Mouse (Mus musculus): ENCODE measurements around the gene Twnk.
A peak's percentile ranks its signal among the peaks of the same experiment; 100 is the strongest.

The Twnk gene

GRCm38 (mm10) chr19:45002301-45002700, 3.2 kb upstream of the Twnk start:
- DNase-seq (ENCODE audit: inconsistent ontology term), result no peak

- DNase-seq (ENCODE audit: inconsistent ontology term), result no peak
Observed at GRCm38 (mm10) chr19:45003740-45004516, 1.5 kb upstream of the Twnk start.

- peak; percentile 97 for DNase-seq (ENCODE audit: inconsistent ontology term)
Observed at GRCm38 (mm10) chr19:45005957-45006712, 672 bp downstream of the Twnk start, which contains the start of gene Mrpl43. Mrpl43 (minus strand) TSS chr19:45006442.

DNA sequence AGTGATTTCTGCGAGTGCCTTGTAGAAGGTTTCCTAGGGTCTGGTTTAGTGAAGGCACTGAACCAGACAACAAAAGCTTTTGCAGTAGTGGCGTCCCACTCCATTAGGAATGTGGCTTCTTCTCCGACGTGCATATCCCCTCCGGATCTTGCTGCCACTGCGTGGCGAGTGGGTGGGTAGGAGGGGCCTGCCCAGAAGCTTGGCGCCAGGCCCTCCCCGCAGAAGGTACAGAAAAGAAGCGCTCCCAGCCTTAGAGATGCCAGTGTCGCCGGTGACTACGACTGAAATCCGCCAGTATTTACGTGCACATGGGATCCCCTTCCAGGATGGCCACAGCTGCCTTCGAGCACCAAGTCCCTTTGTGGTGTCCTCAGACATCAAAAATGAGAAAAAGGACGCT, 1.6 kb downstream of the Twnk start:
- peak; percentile 34 for DNase-seq (ENCODE audit: inconsistent ontology term)

DNA sequence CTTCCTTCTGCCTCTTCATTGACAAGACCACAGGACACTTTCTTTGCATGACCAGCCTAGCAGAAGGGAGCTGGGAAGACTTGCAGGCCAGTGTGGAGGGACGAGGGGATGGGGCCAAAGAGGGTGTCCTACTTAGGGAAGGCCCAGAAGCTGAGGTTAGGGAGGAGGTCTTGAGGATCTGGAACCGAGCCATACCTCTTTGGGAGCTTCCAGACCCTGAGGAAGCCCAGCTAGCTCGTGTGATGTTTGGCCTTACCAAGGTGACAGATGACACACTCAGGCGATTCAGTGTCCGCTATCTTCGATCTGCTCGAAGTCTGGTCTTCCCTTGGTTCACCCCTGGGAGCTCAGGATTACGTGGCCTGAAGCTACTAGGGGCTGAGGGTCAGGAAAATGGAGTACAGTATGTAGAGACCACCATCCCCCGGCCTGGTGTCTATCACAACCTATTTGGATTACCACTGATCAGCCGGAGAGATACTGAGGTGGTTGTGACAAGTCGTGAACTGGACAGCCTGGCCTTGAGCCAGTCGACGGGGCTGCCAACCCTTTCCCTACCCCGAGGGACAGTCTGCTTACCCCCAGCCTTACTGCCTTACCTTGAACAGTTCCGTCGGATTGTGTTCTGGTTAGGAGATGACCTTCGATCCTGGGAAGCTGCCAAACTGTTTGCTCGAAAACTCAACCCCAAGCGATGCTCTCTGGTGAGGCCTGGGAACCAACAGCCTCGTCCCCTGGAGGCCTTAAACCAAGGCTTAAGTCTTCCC, 2.1 kb downstream of the Twnk start:
- no peak for DNase-seq (ENCODE audit: inconsistent ontology term)

GRCm38 (mm10) chr19:45010646-45011045, 5.2 kb downstream of the Twnk start:
- no peak for DNase-seq (ENCODE audit: inconsistent ontology term)

DNA sequence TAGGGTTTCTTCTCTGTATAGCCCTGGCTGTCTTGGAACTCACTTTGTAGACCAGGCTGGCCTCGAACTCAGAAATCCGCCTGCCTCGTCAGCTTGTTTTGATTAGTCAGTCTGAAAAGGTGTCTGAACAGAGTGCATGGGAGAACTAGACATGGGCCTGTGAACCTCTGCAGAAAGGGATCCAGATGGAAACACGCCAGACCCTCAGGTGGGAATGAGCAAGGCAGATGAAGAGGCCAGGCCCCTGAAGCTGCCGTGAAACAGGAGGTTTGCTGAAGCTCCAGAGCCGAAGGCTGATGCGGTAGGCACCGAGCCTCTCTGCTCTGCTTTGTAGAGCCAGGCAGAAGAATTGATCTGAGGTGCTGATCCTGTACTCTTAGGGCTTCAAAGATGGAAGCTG, 6.8 kb downstream of the Twnk start:
- DNase-seq (ENCODE audit: inconsistent ontology term), result no peak

DNA sequence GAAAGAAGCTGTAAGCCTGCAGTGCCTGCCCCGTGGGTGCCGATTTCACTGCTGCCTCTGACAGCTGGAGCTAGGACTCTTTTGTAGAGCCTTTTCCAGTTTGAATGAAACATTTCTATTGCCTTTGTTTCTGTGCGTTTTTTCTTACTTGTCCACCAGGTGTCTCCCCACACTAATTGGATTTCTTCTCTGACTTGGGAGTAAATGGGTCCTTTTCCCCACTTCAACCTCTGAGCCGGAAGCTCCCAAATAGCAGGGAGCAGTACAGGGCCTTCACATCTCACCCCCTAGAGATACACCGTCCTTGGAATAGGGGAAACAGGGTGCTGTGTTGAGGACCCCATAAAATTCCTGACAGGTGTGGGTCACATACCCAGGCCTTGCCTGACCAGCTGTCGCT, 7.2 kb downstream of the Twnk start:
- no peak for DNase-seq (ENCODE audit: inconsistent ontology term)

- DNase-seq (ENCODE audit: inconsistent ontology term), result no peak
Observed at GRCm38 (mm10) chr19:45013581-45014225, 8.2 kb downstream of the Twnk start.

DNA sequence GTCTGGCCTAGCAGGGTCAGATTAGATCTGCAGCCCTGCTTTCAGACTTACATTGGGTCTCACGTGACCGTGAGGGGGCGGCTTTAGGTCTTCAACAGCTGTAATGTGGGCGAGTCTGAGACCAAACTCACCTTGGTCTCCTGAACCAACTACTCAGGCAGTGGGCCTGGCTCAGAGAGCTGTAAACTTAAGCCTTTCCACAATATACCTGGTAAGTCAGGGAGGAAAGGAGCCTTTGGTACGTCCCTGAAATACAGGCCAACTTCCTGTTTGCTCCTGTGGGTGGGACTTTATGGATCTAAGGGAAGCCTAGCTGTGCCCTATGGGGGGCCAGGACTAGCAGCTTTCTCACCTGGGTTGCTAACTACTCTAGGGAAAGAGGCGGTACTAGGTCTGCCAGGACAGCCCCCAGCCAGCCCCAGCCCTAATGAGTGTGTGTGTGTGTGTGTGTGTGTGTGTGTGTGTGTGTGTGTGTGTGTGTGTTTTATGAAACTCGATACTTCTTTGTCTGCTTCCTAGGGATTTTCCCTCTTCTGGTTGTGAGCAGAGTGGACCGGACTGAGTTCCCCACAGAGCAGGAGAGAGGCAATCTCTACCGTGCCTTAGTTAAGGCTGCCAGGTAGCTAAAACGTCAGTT, 9.0 kb downstream of the Twnk start, which contains the start of gene Lzts2:
TSS of gene Lzts2 (plus strand) at position 80 of the 637 bp plus-strand sequence.
- no peak for DNase-seq (ENCODE audit: inconsistent ontology term)

GRCm38 (mm10) chr19:45014981-45015402, 9.5 kb downstream of the Twnk start:
- peak; percentile 63 for DNase-seq (ENCODE audit: inconsistent ontology term)

GRCm38 (mm10) chr19:45015518-45016281, 10.2 kb downstream of the Twnk start:
- peak; percentile 56 for DNase-seq (ENCODE audit: inconsistent ontology term)

DNA sequence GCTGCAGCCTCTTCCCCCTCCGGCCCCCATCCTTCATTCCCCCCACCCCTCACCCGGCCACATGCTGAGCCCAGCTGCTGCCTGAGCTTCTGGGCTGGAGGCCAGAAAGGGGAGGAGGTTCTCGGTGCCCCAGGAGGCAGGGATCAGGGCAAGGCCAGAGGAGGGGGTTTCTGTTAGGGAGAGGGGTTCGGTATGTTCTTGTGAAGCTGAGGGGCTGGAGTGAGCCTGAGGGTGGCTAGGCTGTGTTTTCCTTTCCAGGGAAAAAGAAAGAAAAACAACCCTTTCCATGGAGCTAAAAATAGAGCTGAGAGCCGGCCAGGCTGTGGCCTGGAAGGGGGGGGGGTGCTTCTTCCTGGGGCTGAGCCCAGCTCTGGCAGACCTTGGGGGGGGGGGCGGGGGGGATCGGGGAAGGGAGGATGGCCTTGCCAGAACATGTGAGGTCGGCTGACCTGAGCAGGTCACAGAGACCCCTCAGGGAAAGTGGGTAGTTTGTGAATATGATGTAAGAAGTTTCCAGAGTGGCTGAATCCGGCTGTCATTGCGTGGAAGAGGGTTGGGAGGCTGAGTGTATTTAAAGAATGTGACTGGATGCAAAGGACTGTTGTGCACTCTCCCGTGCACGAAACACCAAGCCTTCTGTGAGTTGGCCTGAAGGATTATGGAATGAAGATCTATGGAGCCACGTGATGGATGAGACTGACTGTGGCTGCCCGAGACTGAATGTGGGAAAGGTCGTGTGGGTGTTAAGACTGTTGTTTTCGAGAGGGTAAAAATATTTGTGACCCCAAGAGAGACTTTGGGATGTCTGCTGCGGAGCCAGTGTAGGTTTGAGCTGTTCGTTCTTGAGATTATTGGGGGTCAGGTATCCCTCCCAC, 11.1 kb downstream of the Twnk start:
- DNase-seq (ENCODE audit: inconsistent ontology term), result peak; percentile 87

DNA sequence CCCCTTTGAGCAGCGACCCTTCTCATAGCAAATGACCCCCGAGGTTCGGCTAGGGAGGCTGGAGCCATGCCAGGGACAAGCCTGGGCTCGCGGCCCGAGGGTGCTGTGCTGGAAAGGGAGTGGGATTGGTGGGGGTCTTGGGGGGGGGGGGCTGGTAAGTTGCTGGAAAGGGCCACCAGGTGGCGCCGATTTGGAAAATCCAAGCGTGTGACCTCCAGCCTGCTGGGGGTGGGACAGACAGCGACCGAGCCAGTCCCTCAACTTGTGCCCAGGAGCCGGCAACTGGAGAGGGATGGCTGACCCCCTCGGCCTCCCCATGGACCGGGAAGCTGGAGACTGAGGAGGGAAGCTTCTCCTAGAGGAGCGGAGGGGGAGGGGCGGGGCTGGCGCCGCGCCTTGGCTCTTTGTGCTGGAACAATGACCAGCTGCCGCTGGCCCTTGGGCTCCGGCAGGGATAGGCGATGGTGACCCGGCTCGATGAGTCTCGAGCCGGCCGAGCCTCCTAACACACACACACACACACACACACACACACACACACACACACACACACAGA, 11.8 kb downstream of the Twnk start:
- DNase-seq (ENCODE audit: inconsistent ontology term), result peak; percentile 93

GRCm38 (mm10) chr19:45017909-45018308, 12.4 kb downstream of the Twnk start:
- DNase-seq (ENCODE audit: inconsistent ontology term), result peak; percentile 93

DNA sequence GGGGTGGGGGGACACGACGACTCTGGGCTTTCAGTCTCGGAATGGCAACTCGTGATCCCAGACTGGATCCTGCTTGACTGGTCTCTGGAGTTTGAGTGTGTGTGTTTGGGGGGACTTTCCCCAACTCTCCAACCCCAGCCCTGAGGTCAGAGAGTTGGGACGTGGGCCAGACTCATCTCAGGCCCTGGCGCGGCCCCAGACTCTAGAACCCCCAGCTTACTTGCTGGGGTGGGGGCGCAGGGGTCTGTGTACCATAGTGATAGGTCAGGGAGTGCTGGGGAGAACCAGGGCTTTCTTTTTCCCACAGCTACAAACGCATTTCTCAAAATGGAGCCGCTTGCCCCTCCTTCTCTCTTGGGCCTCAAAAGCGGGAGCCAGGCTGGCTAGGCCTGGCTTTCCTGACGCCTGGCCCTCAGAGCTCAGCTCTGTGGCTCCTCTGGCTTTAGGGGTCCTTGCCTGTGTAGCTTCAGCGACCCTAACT, 12.9 kb downstream of the Twnk start:
- DNase-seq (ENCODE audit: inconsistent ontology term), result peak; percentile 50

DNA sequence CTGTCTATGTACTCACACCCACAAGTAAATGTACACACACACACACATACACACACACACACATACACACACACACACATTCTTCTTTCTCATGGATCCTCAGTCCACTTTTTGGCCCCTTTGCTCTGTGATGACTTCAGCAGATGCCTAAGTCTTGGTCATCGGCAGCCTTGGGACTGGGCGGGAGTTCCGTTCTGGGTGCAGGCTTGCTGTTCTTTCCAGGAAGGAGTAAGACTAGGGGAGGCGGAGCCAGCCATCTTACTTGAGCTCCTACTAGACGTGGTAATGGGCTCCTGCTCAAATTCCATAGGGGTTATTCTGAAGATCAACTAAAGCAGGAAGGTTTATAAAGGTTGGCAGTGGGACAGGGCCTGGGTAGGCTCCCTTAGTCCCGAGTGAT, 14.9 kb downstream of the Twnk start:
- DNase-seq (ENCODE audit: inconsistent ontology term), result peak; percentile 50

DNA sequence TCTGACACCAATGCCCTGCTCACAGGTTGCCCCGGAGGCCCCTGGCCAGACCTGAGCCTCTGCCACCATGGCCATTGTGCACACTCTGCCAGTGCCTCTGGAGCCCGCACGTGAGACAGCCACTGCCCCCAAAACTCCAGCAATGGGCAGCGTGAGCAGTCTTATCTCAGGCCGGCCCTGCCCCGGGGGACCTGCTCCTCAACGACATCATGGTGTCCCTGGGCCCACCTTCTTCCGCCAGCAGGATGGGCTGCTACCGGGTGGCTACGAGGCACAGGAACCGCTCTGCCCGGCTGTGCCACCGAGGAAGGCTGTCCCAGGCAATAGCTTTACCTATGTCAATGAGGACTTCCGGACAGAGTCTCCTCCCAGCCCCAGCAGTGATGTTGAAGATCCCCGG, 15.9 kb downstream of the Twnk start:
- DNase-seq (ENCODE audit: inconsistent ontology term), result no peak

DNA sequence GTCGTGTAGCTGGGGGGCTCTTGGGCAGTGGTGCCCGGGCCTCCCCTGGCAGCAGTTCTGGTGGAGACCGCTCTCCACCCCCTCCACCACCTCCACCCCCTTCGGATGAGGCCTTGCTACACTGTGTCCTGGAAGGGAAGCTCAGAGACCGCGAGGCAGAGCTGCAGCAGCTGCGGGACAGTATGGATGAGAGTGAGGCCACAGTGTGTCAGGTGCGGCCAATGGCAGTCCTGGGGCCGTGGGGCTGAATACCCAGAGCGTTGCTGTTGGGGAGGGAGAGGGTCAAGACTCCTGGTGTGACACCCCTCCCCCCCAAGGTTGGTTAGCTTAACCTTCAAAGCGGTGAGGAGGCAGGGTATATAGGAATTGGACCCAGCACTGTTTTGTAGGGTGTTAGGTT, 18.5 kb downstream of the Twnk start:
- no peak for DNase-seq (ENCODE audit: inconsistent ontology term)

All from Muller cell, postnatal 12 days (primary cell).